10 mouse cellular contexts compared by ENCODE assay signal in the genomic region with DNA sequence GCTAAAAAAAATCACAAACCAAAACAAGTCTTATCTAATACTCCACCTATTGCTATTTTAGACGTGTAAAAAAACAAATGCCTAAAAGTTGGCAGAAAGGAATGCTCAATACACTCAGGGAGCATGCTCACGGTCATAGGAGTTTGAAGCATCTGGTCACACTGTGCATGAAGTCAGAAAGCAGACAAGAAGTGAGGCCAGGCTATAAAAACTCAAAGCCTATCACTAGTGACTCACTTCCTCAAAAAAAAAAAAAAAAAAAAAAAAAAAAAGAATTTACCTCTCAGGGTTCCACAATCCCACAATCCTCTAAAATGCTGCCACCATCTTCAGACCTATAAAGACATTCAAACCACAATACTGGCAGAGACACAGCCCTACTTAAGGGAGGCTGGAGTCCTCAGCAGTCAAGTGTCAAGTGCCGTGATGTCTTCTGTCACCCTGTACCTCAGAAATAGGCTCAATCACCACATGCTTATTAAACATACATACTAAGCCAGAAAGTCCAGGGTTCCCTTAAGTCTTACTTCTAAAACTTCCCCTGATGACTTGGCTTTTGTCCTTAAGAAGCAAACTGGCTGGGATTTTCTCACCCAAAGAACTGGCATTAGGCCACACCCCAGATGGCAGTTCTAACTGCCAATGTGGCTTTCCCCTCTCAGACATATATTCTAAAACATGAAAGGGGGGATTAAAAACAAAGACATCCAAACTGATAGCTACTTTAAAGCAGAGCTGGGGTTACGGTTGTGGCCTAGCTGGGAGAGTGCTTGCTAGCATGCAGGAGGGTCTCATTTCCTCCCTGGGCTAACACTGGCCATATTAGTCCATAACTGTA. TPM values are rescaled to one million over a fixed set of nuclear protein-coding genes. Genes with fewer than 3 reads are reported as not detected.
DNase-seq lines count a peak whose midpoint lies in the region; ATAC-seq and TF ChIP-seq lines count a peak whose summit lies in the region.
"Had no signal": no experiment of that assay in that cellular context is flagged by ENCODE, and none has a peak within 500 bp of the region (broad histone marks: within the 10 kb centered on the region; RNA-seq: fewer than 3 reads in every experiment).

No protein-coding gene starts in this region.

- no peak for DNase-seq in lung, postnatal 25 days (ENCODE audit: low spot score)
- peak; percentile 65 for DNase-seq in brain, adult 2 months (ENCODE audit: low read depth, low spot score)
- peak; percentile 36 to 37 for DNase-seq in cerebellum, postnatal 36 days
- no peak for DNase-seq in adrenal gland, adult 18-20 months (ENCODE audit: low spot score in 2 of 2)

- TF ChIP-seq CTCF in intestine, postnatal 0 days (IDR thresholded peaks at IDR 0.05; ENCODE audit: low read depth) = no peak

- peaks cover 16% of the 10 kb centered on the region for H3K4me1 ChIP-seq in lung, embryonic 15.5 days
- H3K4me1 ChIP-seq in intestine, postnatal 0 days (replicated peaks; ENCODE audit: control insufficient read depth, insufficient read depth, low read length) = no peaks in the 10 kb centered on the region
- H3K4me1 ChIP-seq: hindbrain, embryonic 12.5 days; midbrain, embryonic 13.5 days had no signal

- no peak overlapping the region for H3K9ac ChIP-seq in lung, embryonic 15.5 days
- H3K9ac ChIP-seq in intestine, postnatal 0 days (ENCODE audit: low read depth, low read length) = no peak overlapping the region
- H3K9ac ChIP-seq: hindbrain, embryonic 12.5 days; midbrain, embryonic 13.5 days had no signal

- H3K4me3 ChIP-seq in lung, embryonic 15.5 days = no peak overlapping the region
- no peak overlapping the region for H3K4me3 ChIP-seq in intestine, postnatal 0 days (ENCODE audit: low read depth, low read length)
- H3K4me3 ChIP-seq: hindbrain, embryonic 12.5 days; midbrain, embryonic 13.5 days had no signal

- WGBS in lung, embryonic 15.5 days = 41% methylated on average over 4 of the region's 4 CpGs
- 71% methylated on average over 4 of the region's 4 CpGs for WGBS in intestine, postnatal 0 days

- no peaks in the 10 kb centered on the region for H3K9me3 ChIP-seq in lung, embryonic 15.5 days
- H3K9me3 ChIP-seq in intestine, postnatal 0 days (ENCODE audit: control insufficient read depth) = no peaks in the 10 kb centered on the region
- H3K9me3 ChIP-seq: hindbrain, embryonic 12.5 days; midbrain, embryonic 13.5 days had no signal

- ATAC-seq in lung, embryonic 15.5 days (ENCODE audit: borderline replicate concordance, extremely low read depth, low FRiP score, low TSS enrichment) = no peak
- peak; percentile 52 for ATAC-seq in megakaryocyte progenitor cell, adult 5-6 weeks (replicated peaks; ENCODE audit: poor library complexity)
- ATAC-seq in intestine, postnatal 0 days = no peak
- ATAC-seq: midbrain, embryonic 13.5 days had no signal

- H3K4me2 ChIP-seq in lung, embryonic 15.5 days = no peak overlapping the region
- H3K4me2 ChIP-seq in intestine, postnatal 0 days (replicated peaks; ENCODE audit: low read depth) = no peak overlapping the region
- H3K4me2 ChIP-seq: hindbrain, embryonic 12.5 days; liver, embryonic 11.5 days; midbrain, embryonic 13.5 days had no signal

- no peaks in the 10 kb centered on the region for H3K27me3 ChIP-seq in lung, embryonic 15.5 days
- H3K27me3 ChIP-seq in intestine, postnatal 0 days (replicated peaks; ENCODE audit: control insufficient read depth, insufficient read depth, low read length) = no peaks in the 10 kb centered on the region
- H3K27me3 ChIP-seq: hindbrain, embryonic 12.5 days; midbrain, embryonic 13.5 days had no signal

- peak overlapping the region; percentile 24; the same call in 1 of the 2 replicates for H3K27ac ChIP-seq in lung, embryonic 15.5 days
- no peak overlapping the region for H3K27ac ChIP-seq in intestine, postnatal 0 days (ENCODE audit: low read depth, low read length)
- H3K27ac ChIP-seq: hindbrain, embryonic 12.5 days; midbrain, embryonic 13.5 days had no signal

- H3K36me3 ChIP-seq in lung, embryonic 15.5 days = no peaks in the 10 kb centered on the region
- H3K36me3 ChIP-seq in intestine, postnatal 0 days (ENCODE audit: control insufficient read depth, insufficient read depth) = no peaks in the 10 kb centered on the region
- H3K36me3 ChIP-seq: hindbrain, embryonic 12.5 days; midbrain, embryonic 13.5 days had no signal

RNA-seq across cellular contexts. Expression of gene Slc44a1, which starts 42.7 kb away (rescaled TPM):
- 39.1 and 40.9 TPM in 2 replicates for polyA plus RNA-seq in lung, embryonic 15.5 days (2015; fragmentation: Nextera tagmentation; extraction: Ambion mirVana)
- total RNA-seq in megakaryocyte progenitor cell, adult 5-6 weeks (2015) = 5.5 and 5.8 TPM in 2 replicates
- 3.5 and 5.5 TPM in 2 replicates for total RNA-seq in megakaryocyte progenitor cell, adult 5-6 weeks (2017)
- total RNA-seq in adrenal gland, adult 18-20 months (2021) = 10 to 100 TPM; 85.2 to 95.7 TPM
- polyA plus RNA-seq in intestine, postnatal 0 days (2015; fragmentation: Nextera tagmentation; extraction: Ambion mirVana) = 27.9 and 28.3 TPM in 2 replicates

Comparison
In these comparisons a context has a peak if more than half of its experiments do, and no peak if none do; other contexts are left out.
1. DNase-seq: peak in brain, adult 2 months (single experiment) and cerebellum, postnatal 36 days (2 of 2); none in lung, postnatal 25 days (single experiment) and adrenal gland, adult 18-20 months (0 of 2).
2. RNA of gene Slc44a1, which starts 42.7 kb away (total RNA-seq): 85.2 to 95.7 TPM in adrenal gland, adult 18-20 months; 3.5 to 5.8 TPM in megakaryocyte progenitor cell, adult 5-6 weeks; every median in the first group is over 10 times any median in the second.